Mouse (Mus musculus): ENCODE measurements around the gene Wdsub1.

GRCm38 (mm10) chr2:59881404-59881803, 987 bp downstream of the Wdsub1 start:
- TF ChIP-seq E2F4 (IDR thresholded peaks at IDR 0.05; ENCODE audit: insufficient replicate concordance, low read depth, low read length) (no peak), MAX (IDR thresholded peaks at IDR 0.05; ENCODE audit: low read length) (no peak), CHD2 (IDR thresholded peaks at IDR 0.05; ENCODE audit: low read length) (no peak), ZKSCAN1 (IDR thresholded peaks at IDR 0.05; ENCODE audit: borderline replicate concordance, low read depth, low read length) (no peak), KAT2A (IDR thresholded peaks at IDR 0.05; ENCODE audit: insufficient replicate concordance, low read length) (no peak), USF1 (IDR thresholded peaks at IDR 0.05; ENCODE audit: low read depth, low read length) (no peak), CTCF (conservative IDR thresholded peaks at IDR 0.05 in 1 of 2, IDR thresholded peaks at IDR 0.05 in 1 of 2; ENCODE audit: low read depth in 2 of 2, low read length in 2 of 2) (no peak), POLR2AphosphoS2 (IDR thresholded peaks at IDR 0.05; ENCODE audit: low read depth, low read length) (no peak), ZMIZ1 (IDR thresholded peaks at IDR 0.05; ENCODE audit: low read depth, low read length) (no peak), GABPA (IDR thresholded peaks at IDR 0.05; ENCODE audit: insufficient replicate concordance, low read depth, low read length) (no peak), EP300 (IDR thresholded peaks at IDR 0.05; ENCODE audit: low read length) (no peak), UBTF (IDR thresholded peaks at IDR 0.05; ENCODE audit: low read depth, low read length) (no peak), POLR2A (IDR thresholded peaks at IDR 0.05; ENCODE audit: low read depth, low read length) (no peak), MAFK (IDR thresholded peaks at IDR 0.05; ENCODE audit: insufficient replicate concordance, low read length) (no peak)

All from CH12.LX (cell line).